Mouse (Mus musculus) MEL (cell line): ENCODE measurements around the gene P3h3. TPM values are rescaled to one million over a fixed set of nuclear protein-coding genes. Genes with fewer than 3 reads are reported as not detected.

ENCODE experiments used
- DNase-seq: peaks from one replicate; pipeline ENCODE4 v3.0.0; 2011; ENCODE audit warnings: low read depth, low spot score
- H3K27ac ChIP-seq: 2 replicates; pipeline ENCODE4 v1.5.1; 2012; ENCODE audit warnings: low read depth, mild to moderate bottlenecking, control low read depth, low read length, moderate library complexity; ENCODE audit not compliant: control insufficient read depth
- H3K27me3 ChIP-seq, 2 experiments: fragments of 150-350 bp in 1 of 2; sonication (generic) in 1 of 2; 2 replicates each; pipeline ENCODE4 v1.6.1; 2012; ENCODE audit warnings: low read length in 2 of 2, mild to moderate bottlenecking in 2 of 2, improper control_type of control experiment in 1 of 2, moderate library complexity in 1 of 2; ENCODE audit not compliant: insufficient read depth in 2 of 2, control insufficient read depth in 1 of 2
- H3K36me3 ChIP-seq, 2 experiments: 2 replicates each; pipeline ENCODE4 v1.6.1; 2012 to 2014; ENCODE audit warnings: low read length in 2 of 2, improper control_type of control experiment in 1 of 2, inconsistent platforms in 1 of 2, mild to moderate bottlenecking in 1 of 2; ENCODE audit not compliant: insufficient read depth in 2 of 2, control insufficient read depth in 1 of 2
- H3K4me1 ChIP-seq, 2 experiments: fragments of 150-350 bp in 1 of 2; sonication (generic) in 1 of 2; 2 replicates each; pipeline ENCODE4 v1.6.1; 2012; ENCODE audit warnings: low read length in 2 of 2, improper control_type of control experiment in 1 of 2, mild to moderate bottlenecking in 1 of 2; ENCODE audit not compliant: insufficient read depth in 2 of 2, control insufficient read depth in 1 of 2
- H3K4me3 ChIP-seq, 2 experiments: fragments of 150-350 bp in 1 of 2; sonication (generic) in 1 of 2; 2 replicates each; pipeline ENCODE4 v1.5.1; 2012; ENCODE audit warnings: low read depth in 2 of 2, low read length in 2 of 2, mild to moderate bottlenecking in 2 of 2, moderate library complexity in 2 of 2, control low read depth in 1 of 2, improper control_type of control experiment in 1 of 2; ENCODE audit not compliant: control insufficient read depth in 1 of 2, insufficient read depth in 1 of 2
- H3K79me2 ChIP-seq: 2 replicates; pipeline ENCODE4 v1.6.1; 2012; ENCODE audit warnings: mild to moderate bottlenecking, low read length, moderate library complexity; ENCODE audit not compliant: control insufficient read depth, poor library complexity, insufficient read depth
- H3K9ac ChIP-seq: 2 replicates; pipeline ENCODE4 v1.6.1; 2012; ENCODE audit warnings: low read depth, mild to moderate bottlenecking, control low read depth, low read length, moderate library complexity; ENCODE audit not compliant: control insufficient read depth, poor library complexity, severe bottlenecking
- H3K9me3 ChIP-seq: fragments of 150-350 bp; sonication (generic); replicated peaks from 2 replicates; pipeline ENCODE4 v1.6.1; 2012; ENCODE audit warnings: mild to moderate bottlenecking, low read length, improper control_type of control experiment, moderate library complexity; ENCODE audit not compliant: insufficient read depth
- BHLHE40 ChIP-seq: IDR thresholded peaks from 2 replicates; pipeline ENCODE4 v1.6.1; 2012; ENCODE audit warnings: low read depth, mild to moderate bottlenecking, inconsistent platforms, low read length, improper control_type of control experiment, borderline replicate concordance
- CHD2 ChIP-seq: IDR thresholded peaks from 2 replicates; pipeline ENCODE4 v1.6.1; 2011; ENCODE audit warnings: low read length, improper control_type of control experiment
- CTCF ChIP-seq, 3 experiments: IDR thresholded peaks in 2 of 3; conservative IDR thresholded peaks in 1 of 3; 2 replicates each; pipeline ENCODE4 v1.5.1; 2011 to 2012; ENCODE audit warnings: low read length in 3 of 3, low read depth in 2 of 3, mild to moderate bottlenecking in 2 of 3, improper control_type of control experiment in 1 of 3, inconsistent platforms in 1 of 3, mixed read lengths in 1 of 3, moderate library complexity in 1 of 3; ENCODE audit not compliant: control insufficient read depth in 1 of 3, insufficient read depth in 1 of 3, poor library complexity in 1 of 3, severe bottlenecking in 1 of 3
- E2F4 ChIP-seq: IDR thresholded peaks from 2 replicates; pipeline ENCODE4 v1.6.1; 2011; ENCODE audit warnings: low read depth, low read length, improper control_type of control experiment, borderline replicate concordance
- ELF1 ChIP-seq: IDR thresholded peaks from 2 replicates; pipeline ENCODE4 v1.6.1; 2014; ENCODE audit warnings: low read depth, mild to moderate bottlenecking, inconsistent platforms, low read length, improper control_type of control experiment, moderate library complexity
- EP300 ChIP-seq, 2 experiments: IDR thresholded peaks; 2 replicates each; pipeline ENCODE4 v1.6.1; 2011; ENCODE audit warnings: improper control_type of control experiment in 2 of 2, low read length in 2 of 2, low read depth in 1 of 2, mild to moderate bottlenecking in 1 of 2
- ETS1 ChIP-seq: IDR thresholded peaks from 2 replicates; pipeline ENCODE4 v1.6.1; 2012; ENCODE audit warnings: low read depth, mild to moderate bottlenecking, inconsistent platforms, low read length, improper control_type of control experiment, moderate library complexity
- GATA1 ChIP-seq: IDR thresholded peaks from 2 replicates; pipeline ENCODE4 v1.6.1; 2011; ENCODE audit warnings: low read depth, low read length, improper control_type of control experiment
- KAT2A ChIP-seq: conservative IDR thresholded peaks from 2 replicates; pipeline ENCODE4 v1.6.1; 2012; ENCODE audit warnings: low read depth, low read length, improper control_type of control experiment, inconsistent platforms
- MAX ChIP-seq: IDR thresholded peaks from 2 replicates; pipeline ENCODE4 v1.6.1; 2011; ENCODE audit warnings: low read length, improper control_type of control experiment
- MAZ ChIP-seq: IDR thresholded peaks from 2 replicates; pipeline ENCODE4 v1.6.1; 2012; ENCODE audit warnings: low read depth, mild to moderate bottlenecking, inconsistent platforms, low read length, improper control_type of control experiment
- MXI1 ChIP-seq: IDR thresholded peaks from 2 replicates; pipeline ENCODE4 v1.6.1; 2011; ENCODE audit warnings: mild to moderate bottlenecking, low read depth, low read length, improper control_type of control experiment
- NELFE ChIP-seq: IDR thresholded peaks from 2 replicates; pipeline ENCODE4 v1.6.1; 2011; ENCODE audit warnings: low read depth, low read length, improper control_type of control experiment
- NRF1 ChIP-seq: IDR thresholded peaks from 2 replicates; pipeline ENCODE4 v1.6.1; 2014; ENCODE audit warnings: low read depth, mild to moderate bottlenecking, inconsistent platforms, low read length, improper control_type of control experiment, moderate library complexity; ENCODE audit not compliant: poor library complexity, insufficient read depth, severe bottlenecking
- POLR2A ChIP-seq, 2 experiments: IDR thresholded peaks; 2 replicates each; pipeline ENCODE4 v1.6.1; 2011 to 2012; ENCODE audit warnings: low read length in 2 of 2, mild to moderate bottlenecking in 2 of 2, control low read depth in 1 of 2, improper control_type of control experiment in 1 of 2, low read depth in 1 of 2, moderate library complexity in 1 of 2; ENCODE audit not compliant: control insufficient read depth in 1 of 2, insufficient read depth in 1 of 2, poor library complexity in 1 of 2
- POLR2AphosphoS5 ChIP-seq: IDR thresholded peaks from 2 replicates; pipeline ENCODE4 v1.6.1; 2012; ENCODE audit warnings: low read depth, borderline replicate concordance, mild to moderate bottlenecking, inconsistent platforms, low read length, moderate library complexity, mixed read lengths
- RCOR1 ChIP-seq: IDR thresholded peaks from 2 replicates; pipeline ENCODE4 v1.6.1; 2012; ENCODE audit warnings: low read depth, mild to moderate bottlenecking, inconsistent platforms, low read length, improper control_type of control experiment
- SMC3 ChIP-seq: IDR thresholded peaks from 2 replicates; pipeline ENCODE4 v1.6.1; 2011; ENCODE audit warnings: low read depth, low read length, improper control_type of control experiment
- TAL1 ChIP-seq: IDR thresholded peaks from 2 replicates; pipeline ENCODE4 v1.6.1; 2012; ENCODE audit warnings: mild to moderate bottlenecking, inconsistent platforms, low read length, moderate library complexity, mixed read lengths
- TBP ChIP-seq: IDR thresholded peaks from 2 replicates; pipeline ENCODE4 v1.8.0; 2011; ENCODE audit warnings: low read depth, low read length, improper control_type of control experiment
- TCF12 ChIP-seq: IDR thresholded peaks from 2 replicates; pipeline ENCODE4 v1.6.1; 2014; ENCODE audit warnings: low read depth, mild to moderate bottlenecking, inconsistent platforms, low read length, improper control_type of control experiment, moderate library complexity
- USF1 ChIP-seq: IDR thresholded peaks from 2 replicates; pipeline ENCODE4 v1.6.1; 2014; ENCODE audit warnings: low read depth, mild to moderate bottlenecking, inconsistent platforms, low read length, improper control_type of control experiment, moderate library complexity
- ZKSCAN1 ChIP-seq: IDR thresholded peaks from 2 replicates; pipeline ENCODE4 v1.6.1; 2012; ENCODE audit warnings: low read depth, mild to moderate bottlenecking, inconsistent platforms, low read length, improper control_type of control experiment, moderate library complexity
- polyA plus RNA-seq, 2 experiments: library from polyadenylated mRNA; stranded (reverse) in 1 of 2; unstranded in 1 of 2; fragments of >175 nt in 1 of 2; fragments of >200 nt in 1 of 2; gene quantifications; 2 replicates each; pipeline versions ENCODE4 v1.2.1 to v1.2.4; 2012; ENCODE audit warnings: low replicate concordance in 2 of 2, low read depth in 1 of 2; ENCODE audit not compliant: insufficient read length in 2 of 2, insufficient read depth in 1 of 2, missing spikeins in 1 of 2
- total RNA-seq: library from RNA; depleted of rRNA; stranded (reverse); fragments of 300-350 nt; gene quantifications from 2 replicates; pipeline ENCODE4 v1.2.3, GENCODE M21; 2012

Gene P3h3
- total and polyA plus RNA-seq, 3 experiments = 0.23 to 2.1 TPM; not detected in 1

DNA sequence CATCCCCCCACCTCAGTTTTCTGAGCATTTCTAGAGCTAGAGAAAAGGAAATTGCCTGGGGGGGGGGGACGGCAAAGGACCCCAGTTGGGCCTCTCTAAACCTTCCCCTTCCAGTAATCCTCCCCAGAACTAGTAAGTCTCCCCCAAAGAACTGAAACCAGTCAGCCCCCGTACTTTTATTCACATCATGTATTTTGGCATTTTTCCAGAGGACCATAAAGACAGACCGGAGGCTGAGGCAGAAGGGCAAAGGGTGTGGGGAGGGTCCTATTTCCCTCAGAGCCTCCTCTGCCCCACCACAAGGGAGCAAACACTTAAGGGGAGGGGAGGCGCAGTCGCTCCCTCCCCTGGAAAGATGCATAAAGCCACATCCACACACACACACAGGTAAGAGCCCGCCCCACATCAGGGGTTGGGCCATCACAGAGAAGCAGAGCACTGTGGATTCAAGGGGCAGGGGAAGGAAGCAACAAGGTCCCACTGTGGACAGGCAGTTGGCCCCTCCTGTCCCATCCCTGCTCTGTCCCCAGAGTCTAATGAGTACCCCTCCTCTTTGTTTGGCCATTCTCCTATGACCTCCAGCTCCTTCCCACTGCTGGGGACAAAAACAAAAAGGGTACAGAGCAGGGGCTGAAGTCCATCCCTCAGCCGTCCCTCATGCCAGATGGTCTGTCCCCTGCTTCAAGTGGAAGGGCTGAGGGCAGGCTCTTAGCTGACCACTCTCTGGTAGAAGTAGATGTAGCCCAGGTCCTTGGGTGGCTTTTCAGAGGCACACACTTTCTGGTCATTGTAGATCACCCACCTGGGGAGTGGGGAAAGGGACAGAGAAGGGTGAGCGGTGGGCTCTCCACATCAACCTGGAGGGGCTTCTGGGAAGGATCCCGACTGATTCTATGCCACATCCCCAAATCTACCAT, 42.4 kb downstream of the P3h3 start:
- no peak overlapping the region for H3K9ac ChIP-seq
- no peaks in the 10 kb centered on the region for H3K9me3 ChIP-seq
- peaks cover 8 to 11% of the 10 kb centered on the region in 2 experiments for H3K36me3 ChIP-seq
- H3K27ac ChIP-seq = no peak overlapping the region
- H3K79me2 ChIP-seq = peaks cover 16% of the 10 kb centered on the region
- DNase-seq = no peak
- no peaks in the 10 kb centered on the region for H3K27me3 ChIP-seq
- H3K4me1 ChIP-seq = peaks cover 0 to 13% of the 10 kb centered on the region in 2 experiments; a peak in 3 of 4 replicates
- H3K4me3 ChIP-seq = no peak overlapping the region
- no peak for TF ChIP-seq TAL1
- no peak for TF ChIP-seq E2F4
- no peak for TF ChIP-seq NRF1
- no peak for TF ChIP-seq GATA1
- no peak for TF ChIP-seq KAT2A
- no peak for TF ChIP-seq ELF1
- TF ChIP-seq TBP = no peak
- TF ChIP-seq EP300 (IDR thresholded peaks at IDR 0.05; ENCODE audit: low read depth in 1 of 2, low read length in 2 of 2) = no peak
- TF ChIP-seq MAZ = no peak
- TF ChIP-seq CTCF (IDR thresholded peaks at IDR 0.05 in 2 of 3, conservative IDR thresholded peaks at IDR 0.05 in 1 of 3; ENCODE audit: control insufficient read depth in 1 of 3, insufficient read depth in 1 of 3, low read depth in 2 of 3, low read length in 3 of 3, poor library complexity in 1 of 3, severe bottlenecking in 1 of 3) = no peak
- no peak for TF ChIP-seq MAX
- no peak for TF ChIP-seq POLR2AphosphoS5
- no peak for TF ChIP-seq TCF12
- no peak for TF ChIP-seq ETS1
- no peak for TF ChIP-seq SMC3
- TF ChIP-seq RCOR1 = no peak
- no peak for TF ChIP-seq USF1
- TF ChIP-seq BHLHE40 = no peak

DNA sequence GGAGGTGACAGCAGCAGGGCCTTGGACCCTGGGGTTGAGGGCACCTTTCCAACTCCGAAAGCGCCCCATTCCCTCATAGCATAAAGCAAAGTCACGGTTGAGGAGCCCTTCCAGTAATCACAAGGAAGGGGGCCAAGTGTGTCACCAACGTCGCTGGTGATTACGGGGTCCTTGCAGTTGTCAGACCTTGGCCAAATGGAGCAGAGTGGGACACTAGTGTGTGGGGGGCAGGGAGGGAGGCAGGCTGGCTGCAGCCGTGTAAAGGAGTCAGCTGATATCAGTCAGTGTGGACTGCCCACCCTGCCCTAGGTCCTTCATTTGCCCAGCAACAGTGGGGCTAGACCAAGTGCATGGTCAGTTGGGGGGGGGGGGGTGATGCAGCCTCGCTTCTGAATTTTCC, 43.1 kb downstream of the P3h3 start:
- Histone ChIP-seq H3K4me3 (peak overlapping the region; percentile 72 to 78), H3K27ac (peak overlapping the region; percentile 32; the same call in 1 of the 2 replicates), H3K9ac (peak overlapping the region; percentile 73), H3K9me3 (no peaks in the 10 kb centered on the region), H3K79me2 (peaks cover 16% of the 10 kb centered on the region), H3K27me3 (no peaks in the 10 kb centered on the region), H3K36me3 (peaks cover 8 to 11% of the 10 kb centered on the region in 2 experiments), H3K4me1 (peaks cover 0 to 19% of the 10 kb centered on the region in 2 experiments; a peak in 3 of 4 replicates)
- TF ChIP-seq CHD2 (no peak), KAT2A (no peak), GATA1 (no peak), RCOR1 (no peak), EP300 (IDR thresholded peaks at IDR 0.05; ENCODE audit: low read depth in 1 of 2, low read length in 2 of 2) (no peak), POLR2A (IDR thresholded peaks at IDR 0.05; ENCODE audit: control insufficient read depth in 1 of 2, insufficient read depth in 1 of 2, low read depth in 1 of 2, low read length in 2 of 2, poor library complexity in 1 of 2) (no peak), NELFE (no peak), MXI1 (no peak), BHLHE40 (no peak), ETS1 (no peak), TAL1 (no peak), ZKSCAN1 (no peak), MAZ (no peak)
- no peak for DNase-seq
